Mouse (Mus musculus) MEL (cell line): Measurements from ENCODE around the gene Per3. TPM values are rescaled to one million over a fixed set of nuclear protein-coding genes. Genes with fewer than 3 reads are reported as not detected.

ENCODE experiments used
- DNase-seq: peaks from one replicate; pipeline ENCODE4 v3.0.0; 2011; ENCODE audit warnings: low read depth, low spot score
- H3K27ac ChIP-seq: 2 replicates; pipeline ENCODE4 v1.5.1; 2012; ENCODE audit warnings: low read depth, mild to moderate bottlenecking, control low read depth, low read length, moderate library complexity; ENCODE audit not compliant: control insufficient read depth
- H3K27me3 ChIP-seq, 2 experiments: fragments of 150-350 bp in 1 of 2; sonication (generic) in 1 of 2; 2 replicates each; pipeline ENCODE4 v1.6.1; 2012; ENCODE audit warnings: low read length in 2 of 2, mild to moderate bottlenecking in 2 of 2, improper control_type of control experiment in 1 of 2, moderate library complexity in 1 of 2; ENCODE audit not compliant: insufficient read depth in 2 of 2, control insufficient read depth in 1 of 2
- H3K36me3 ChIP-seq, 2 experiments: 2 replicates each; pipeline ENCODE4 v1.6.1; 2012 to 2014; ENCODE audit warnings: low read length in 2 of 2, improper control_type of control experiment in 1 of 2, inconsistent platforms in 1 of 2, mild to moderate bottlenecking in 1 of 2; ENCODE audit not compliant: insufficient read depth in 2 of 2, control insufficient read depth in 1 of 2
- H3K4me1 ChIP-seq, 2 experiments: fragments of 150-350 bp in 1 of 2; sonication (generic) in 1 of 2; 2 replicates each; pipeline ENCODE4 v1.6.1; 2012; ENCODE audit warnings: low read length in 2 of 2, improper control_type of control experiment in 1 of 2, mild to moderate bottlenecking in 1 of 2; ENCODE audit not compliant: insufficient read depth in 2 of 2, control insufficient read depth in 1 of 2
- H3K4me3 ChIP-seq, 2 experiments: fragments of 150-350 bp in 1 of 2; sonication (generic) in 1 of 2; 2 replicates each; pipeline ENCODE4 v1.5.1; 2012; ENCODE audit warnings: low read depth in 2 of 2, low read length in 2 of 2, mild to moderate bottlenecking in 2 of 2, moderate library complexity in 2 of 2, control low read depth in 1 of 2, improper control_type of control experiment in 1 of 2; ENCODE audit not compliant: control insufficient read depth in 1 of 2, insufficient read depth in 1 of 2
- H3K79me2 ChIP-seq: 2 replicates; pipeline ENCODE4 v1.6.1; 2012; ENCODE audit warnings: mild to moderate bottlenecking, low read length, moderate library complexity; ENCODE audit not compliant: control insufficient read depth, poor library complexity, insufficient read depth
- H3K9ac ChIP-seq: 2 replicates; pipeline ENCODE4 v1.6.1; 2012; ENCODE audit warnings: low read depth, mild to moderate bottlenecking, control low read depth, low read length, moderate library complexity; ENCODE audit not compliant: control insufficient read depth, poor library complexity, severe bottlenecking
- H3K9me3 ChIP-seq: fragments of 150-350 bp; sonication (generic); replicated peaks from 2 replicates; pipeline ENCODE4 v1.6.1; 2012; ENCODE audit warnings: mild to moderate bottlenecking, low read length, improper control_type of control experiment, moderate library complexity; ENCODE audit not compliant: insufficient read depth
- BHLHE40 ChIP-seq: IDR thresholded peaks from 2 replicates; pipeline ENCODE4 v1.6.1; 2012; ENCODE audit warnings: low read depth, mild to moderate bottlenecking, inconsistent platforms, low read length, improper control_type of control experiment, borderline replicate concordance
- CHD1 ChIP-seq: IDR thresholded peaks from 2 replicates; pipeline ENCODE4 v1.6.1; 2012; ENCODE audit warnings: low read depth, mild to moderate bottlenecking, inconsistent platforms, low read length, improper control_type of control experiment
- CTCF ChIP-seq, 3 experiments: IDR thresholded peaks in 2 of 3; conservative IDR thresholded peaks in 1 of 3; 2 replicates each; pipeline ENCODE4 v1.5.1; 2011 to 2012; ENCODE audit warnings: low read length in 3 of 3, low read depth in 2 of 3, mild to moderate bottlenecking in 2 of 3, improper control_type of control experiment in 1 of 3, inconsistent platforms in 1 of 3, mixed read lengths in 1 of 3, moderate library complexity in 1 of 3; ENCODE audit not compliant: control insufficient read depth in 1 of 3, insufficient read depth in 1 of 3, poor library complexity in 1 of 3, severe bottlenecking in 1 of 3
- E2F4 ChIP-seq: IDR thresholded peaks from 2 replicates; pipeline ENCODE4 v1.6.1; 2011; ENCODE audit warnings: low read depth, low read length, improper control_type of control experiment, borderline replicate concordance
- EP300 ChIP-seq, 2 experiments: IDR thresholded peaks; 2 replicates each; pipeline ENCODE4 v1.6.1; 2011; ENCODE audit warnings: improper control_type of control experiment in 2 of 2, low read length in 2 of 2, low read depth in 1 of 2, mild to moderate bottlenecking in 1 of 2
- ETS1 ChIP-seq: IDR thresholded peaks from 2 replicates; pipeline ENCODE4 v1.6.1; 2012; ENCODE audit warnings: low read depth, mild to moderate bottlenecking, inconsistent platforms, low read length, improper control_type of control experiment, moderate library complexity
- GABPA ChIP-seq: IDR thresholded peaks from 2 replicates; pipeline ENCODE4 v1.6.1; 2012; ENCODE audit warnings: low read depth, mild to moderate bottlenecking, inconsistent platforms, low read length, improper control_type of control experiment, moderate library complexity
- HCFC1 ChIP-seq: IDR thresholded peaks from 2 replicates; pipeline ENCODE4 v1.6.1; 2012; ENCODE audit warnings: low read depth, mild to moderate bottlenecking, inconsistent platforms, low read length, improper control_type of control experiment, moderate library complexity
- KAT2A ChIP-seq: conservative IDR thresholded peaks from 2 replicates; pipeline ENCODE4 v1.6.1; 2012; ENCODE audit warnings: low read depth, low read length, improper control_type of control experiment, inconsistent platforms
- MAFK ChIP-seq: IDR thresholded peaks from 2 replicates; pipeline ENCODE4 v1.6.1; 2011; ENCODE audit warnings: low read depth, mild to moderate bottlenecking, low read length, improper control_type of control experiment, borderline replicate concordance
- MAZ ChIP-seq: IDR thresholded peaks from 2 replicates; pipeline ENCODE4 v1.6.1; 2012; ENCODE audit warnings: low read depth, mild to moderate bottlenecking, inconsistent platforms, low read length, improper control_type of control experiment
- MEF2A ChIP-seq: IDR thresholded peaks from 2 replicates; pipeline ENCODE4 v1.6.1; 2014; ENCODE audit warnings: low read depth, mild to moderate bottlenecking, inconsistent platforms, low read length, improper control_type of control experiment; ENCODE audit not compliant: poor library complexity, insufficient replicate concordance, severe bottlenecking; ENCODE audit errors: extremely low read depth
- MXI1 ChIP-seq: IDR thresholded peaks from 2 replicates; pipeline ENCODE4 v1.6.1; 2011; ENCODE audit warnings: mild to moderate bottlenecking, low read depth, low read length, improper control_type of control experiment
- NELFE ChIP-seq: IDR thresholded peaks from 2 replicates; pipeline ENCODE4 v1.6.1; 2011; ENCODE audit warnings: low read depth, low read length, improper control_type of control experiment
- NRF1 ChIP-seq: IDR thresholded peaks from 2 replicates; pipeline ENCODE4 v1.6.1; 2014; ENCODE audit warnings: low read depth, mild to moderate bottlenecking, inconsistent platforms, low read length, improper control_type of control experiment, moderate library complexity; ENCODE audit not compliant: poor library complexity, insufficient read depth, severe bottlenecking
- POLR2A ChIP-seq, 2 experiments: IDR thresholded peaks; 2 replicates each; pipeline ENCODE4 v1.6.1; 2011 to 2012; ENCODE audit warnings: low read length in 2 of 2, mild to moderate bottlenecking in 2 of 2, control low read depth in 1 of 2, improper control_type of control experiment in 1 of 2, low read depth in 1 of 2, moderate library complexity in 1 of 2; ENCODE audit not compliant: control insufficient read depth in 1 of 2, insufficient read depth in 1 of 2, poor library complexity in 1 of 2
- POLR2AphosphoS5 ChIP-seq: IDR thresholded peaks from 2 replicates; pipeline ENCODE4 v1.6.1; 2012; ENCODE audit warnings: low read depth, borderline replicate concordance, mild to moderate bottlenecking, inconsistent platforms, low read length, moderate library complexity, mixed read lengths
- RAD21 ChIP-seq: IDR thresholded peaks from 2 replicates; pipeline ENCODE4 v1.6.1; 2011; ENCODE audit warnings: mild to moderate bottlenecking, low read depth, low read length, improper control_type of control experiment
- RCOR1 ChIP-seq: IDR thresholded peaks from 2 replicates; pipeline ENCODE4 v1.6.1; 2012; ENCODE audit warnings: low read depth, mild to moderate bottlenecking, inconsistent platforms, low read length, improper control_type of control experiment
- SMC3 ChIP-seq: IDR thresholded peaks from 2 replicates; pipeline ENCODE4 v1.6.1; 2011; ENCODE audit warnings: low read depth, low read length, improper control_type of control experiment
- TBP ChIP-seq: IDR thresholded peaks from 2 replicates; pipeline ENCODE4 v1.8.0; 2011; ENCODE audit warnings: low read depth, low read length, improper control_type of control experiment
- TCF12 ChIP-seq: IDR thresholded peaks from 2 replicates; pipeline ENCODE4 v1.6.1; 2014; ENCODE audit warnings: low read depth, mild to moderate bottlenecking, inconsistent platforms, low read length, improper control_type of control experiment, moderate library complexity
- UBTF ChIP-seq: IDR thresholded peaks from 2 replicates; pipeline ENCODE4 v1.6.1; 2012; ENCODE audit warnings: low read depth, mild to moderate bottlenecking, inconsistent platforms, low read length, improper control_type of control experiment, moderate library complexity, borderline replicate concordance; ENCODE audit not compliant: insufficient read depth
- USF1 ChIP-seq: IDR thresholded peaks from 2 replicates; pipeline ENCODE4 v1.6.1; 2014; ENCODE audit warnings: low read depth, mild to moderate bottlenecking, inconsistent platforms, low read length, improper control_type of control experiment, moderate library complexity
- ZKSCAN1 ChIP-seq: IDR thresholded peaks from 2 replicates; pipeline ENCODE4 v1.6.1; 2012; ENCODE audit warnings: low read depth, mild to moderate bottlenecking, inconsistent platforms, low read length, improper control_type of control experiment, moderate library complexity
- ZNF384 ChIP-seq: IDR thresholded peaks from 2 replicates; pipeline ENCODE4 v1.6.1; 2012; ENCODE audit warnings: low read depth, mild to moderate bottlenecking, inconsistent platforms, low read length, improper control_type of control experiment
- polyA plus RNA-seq, 2 experiments: library from polyadenylated mRNA; stranded (reverse) in 1 of 2; unstranded in 1 of 2; fragments of >175 nt in 1 of 2; fragments of >200 nt in 1 of 2; gene quantifications; 2 replicates each; pipeline versions ENCODE4 v1.2.1 to v1.2.4; 2012; ENCODE audit warnings: low replicate concordance in 2 of 2, low read depth in 1 of 2; ENCODE audit not compliant: insufficient read length in 2 of 2, insufficient read depth in 1 of 2, missing spikeins in 1 of 2
- total RNA-seq: library from RNA; depleted of rRNA; stranded (reverse); fragments of 300-350 nt; gene quantifications from 2 replicates; pipeline ENCODE4 v1.2.3, GENCODE M21; 2012

Per3 gene
- total and polyA plus RNA-seq, 3 experiments, result 3.1 to 4.5 TPM; not detected in 1

GRCm38 (mm10) chr4:151089270-151089669 is 44.8 kb upstream of the Per3 start, which contains the start of gene Gm13090:
Gm13090 (plus strand) TSS chr4:151089570.
- H3K36me3 ChIP-seq, result no peaks in the 10 kb centered on the region
- H3K9me3 ChIP-seq, result no peaks in the 10 kb centered on the region
- no peak within 1 kb of the TSS for H3K9ac ChIP-seq
- no peaks in the 10 kb centered on the region for H3K4me1 ChIP-seq
- no peaks in the 10 kb centered on the region for H3K27me3 ChIP-seq
- DNase-seq, result no peak
- TF ChIP-seq MAZ (no peak), RAD21 (no peak), GABPA (no peak), CHD1 (no peak), KAT2A (no peak), POLR2AphosphoS5 (no peak), EP300 (IDR thresholded peaks at IDR 0.05; ENCODE audit: low read depth in 1 of 2, low read length in 2 of 2) (no peak)
- H3K27ac ChIP-seq, result no peak within 1 kb of the TSS
- H3K4me3 ChIP-seq, result no peak within 1 kb of the TSS
- H3K79me2 ChIP-seq, result no peaks in the 10 kb centered on the region

DNA sequence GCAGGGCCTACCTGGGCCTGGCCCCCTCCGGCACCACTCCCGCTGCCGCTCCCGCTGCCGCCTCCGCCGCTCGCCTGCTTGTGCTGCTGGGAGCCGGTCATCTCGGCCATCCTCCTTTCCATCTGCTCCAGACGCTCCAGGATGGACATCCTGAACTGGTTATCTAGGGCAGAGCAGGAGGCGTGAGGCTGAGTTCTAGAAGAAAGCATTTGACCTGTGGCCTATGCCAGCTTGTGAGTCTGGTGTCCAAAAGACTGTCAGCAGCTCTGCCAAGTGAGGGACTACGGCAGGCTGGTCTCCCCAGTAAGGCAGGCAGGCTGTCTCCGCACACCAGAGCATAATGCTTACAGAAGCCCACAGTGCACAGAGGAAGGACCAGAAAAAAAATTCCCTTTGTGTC is 44.4 kb upstream of the Per3 start:
- TF ChIP-seq TBP (no peak), UBTF (no peak), MAFK (no peak), RCOR1 (no peak), HCFC1 (no peak), CTCF (IDR thresholded peaks at IDR 0.05 in 2 of 3, conservative IDR thresholded peaks at IDR 0.05 in 1 of 3; ENCODE audit: control insufficient read depth in 1 of 3, insufficient read depth in 1 of 3, low read depth in 2 of 3, low read length in 3 of 3, poor library complexity in 1 of 3, severe bottlenecking in 1 of 3) (no peak), ZNF384 (no peak), MAZ (no peak)
- Histone ChIP-seq H3K4me1 (no peaks in the 10 kb centered on the region), H3K36me3 (no peaks in the 10 kb centered on the region), H3K9ac (no peak overlapping the region), H3K27me3 (no peaks in the 10 kb centered on the region), H3K27ac (no peak overlapping the region), H3K9me3 (no peaks in the 10 kb centered on the region), H3K4me3 (no peak overlapping the region), H3K79me2 (no peaks in the 10 kb centered on the region)
- no peak for DNase-seq

GRCm38 (mm10) chr4:151087358-151087757 is 42.9 kb upstream of the Per3 start:
- Histone ChIP-seq H3K9ac (no peak overlapping the region), H3K36me3 (no peaks in the 10 kb centered on the region), H3K27ac (no peak overlapping the region), H3K4me1 (no peaks in the 10 kb centered on the region), H3K79me2 (no peaks in the 10 kb centered on the region), H3K27me3 (no peaks in the 10 kb centered on the region), H3K9me3 (no peaks in the 10 kb centered on the region), H3K4me3 (no peak overlapping the region)
- no peak for DNase-seq
- TF ChIP-seq ZKSCAN1 (no peak), SMC3 (no peak), ETS1 (no peak), TCF12 (no peak), MXI1 (no peak), USF1 (no peak), MAZ (no peak), NRF1 (no peak), BHLHE40 (no peak), POLR2A (IDR thresholded peaks at IDR 0.05; ENCODE audit: control insufficient read depth in 1 of 2, insufficient read depth in 1 of 2, low read depth in 1 of 2, low read length in 2 of 2, poor library complexity in 1 of 2) (no peak), NELFE (no peak), EP300 (IDR thresholded peaks at IDR 0.05; ENCODE audit: low read depth in 1 of 2, low read length in 2 of 2) (no peak), MAFK (no peak), MEF2A (no peak), E2F4 (no peak), GABPA (no peak), ZNF384 (no peak)
